Mouse (Mus musculus) CH12.LX (cell line): ENCODE results near the gene Tmem117. TPM values are rescaled to one million over a fixed set of nuclear protein-coding genes. Genes with fewer than 3 reads are reported as not detected.

Experiments
- DNase-seq: peaks from one replicate; pipeline ENCODE4 v3.0.0-alpha.2; 2013; ENCODE audit errors: extremely low read depth
- H3K27ac ChIP-seq: 2 replicates; pipeline ENCODE4 v1.5.1; 2012; ENCODE audit warnings: low read depth, mild to moderate bottlenecking, control low read depth, moderate library complexity; ENCODE audit not compliant: insufficient read depth
- H3K27me3 ChIP-seq: replicated peaks from 2 replicates; pipeline ENCODE3; 2012; ENCODE audit warnings: inconsistent platforms
- H3K36me3 ChIP-seq, 2 experiments: replicated peaks in 1 of 2; 2 replicates each; pipeline versions ENCODE3 to v1.6.1; 2012; ENCODE audit warnings: inconsistent platforms in 1 of 2, low read length in 1 of 2, mild to moderate bottlenecking in 1 of 2, mixed read lengths in 1 of 2, moderate library complexity in 1 of 2; ENCODE audit not compliant: control insufficient read depth in 1 of 2, insufficient read depth in 1 of 2
- H3K4me1 ChIP-seq, 2 experiments: 2 replicates each; pipeline ENCODE4 v1.6.1; 2012; ENCODE audit warnings: inconsistent platforms in 1 of 2, moderate library complexity in 1 of 2; ENCODE audit not compliant: insufficient read depth in 2 of 2, control insufficient read depth in 1 of 2
- H3K4me2 ChIP-seq: 2 replicates; pipeline ENCODE4 v1.6.1; 2012; ENCODE audit warnings: low read depth, mild to moderate bottlenecking, control low read depth; ENCODE audit not compliant: poor library complexity, insufficient read depth, severe bottlenecking
- H3K4me3 ChIP-seq, 3 experiments: fragments of 150-350 bp in 1 of 3; sonication (generic) in 1 of 3; replicated peaks in 1 of 3; 2 replicates each; pipeline versions ENCODE3 to v1.5.1; 2011 to 2012; ENCODE audit warnings: low read depth in 2 of 3, low read length in 2 of 3, mild to moderate bottlenecking in 2 of 3, moderate library complexity in 2 of 3, control low read depth in 1 of 3, improper control_type of control experiment in 1 of 3, inconsistent platforms in 1 of 3, mixed read lengths in 1 of 3; ENCODE audit not compliant: poor library complexity in 1 of 3
- H3K79me2 ChIP-seq: replicated peaks from 2 replicates; pipeline ENCODE4 v1.6.1; 2012; ENCODE audit warnings: mild to moderate bottlenecking, moderate library complexity; ENCODE audit not compliant: control insufficient read depth, poor library complexity, insufficient read depth, severe bottlenecking; ENCODE audit errors: extremely low read depth
- H3K9ac ChIP-seq: 2 replicates; pipeline ENCODE4 v1.6.1; 2012; ENCODE audit warnings: low read depth, mild to moderate bottlenecking, control low read depth, moderate library complexity; ENCODE audit not compliant: insufficient read depth
- H3K9me3 ChIP-seq: replicated peaks from 2 replicates; pipeline ENCODE3; 2012; ENCODE audit warnings: low read length, inconsistent platforms, mixed read lengths
- BHLHE40 ChIP-seq: IDR thresholded peaks from 2 replicates; pipeline ENCODE4 v1.6.1; 2011; ENCODE audit warnings: mild to moderate bottlenecking, low read depth, low read length, improper control_type of control experiment
- CTCF ChIP-seq, 2 experiments: IDR thresholded peaks in 1 of 2; conservative IDR thresholded peaks in 1 of 2; 2 replicates each; pipeline ENCODE4 v1.5.1; 2011 to 2012; ENCODE audit warnings: low read depth in 2 of 2, low read length in 2 of 2, improper control_type of control experiment in 1 of 2, inconsistent platforms in 1 of 2, mild to moderate bottlenecking in 1 of 2, moderate library complexity in 1 of 2
- EP300 ChIP-seq: IDR thresholded peaks from 2 replicates; pipeline ENCODE4 v1.6.1; 2011; ENCODE audit warnings: low read length, improper control_type of control experiment
- GABPA ChIP-seq: IDR thresholded peaks from 2 replicates; pipeline ENCODE4 v1.6.1; 2012; ENCODE audit warnings: low read depth, low read length, improper control_type of control experiment, inconsistent platforms; ENCODE audit not compliant: insufficient replicate concordance
- IRF4 ChIP-seq: IDR thresholded peaks from 2 replicates; pipeline ENCODE4 v1.6.1; 2014; ENCODE audit warnings: low read depth, mild to moderate bottlenecking, inconsistent platforms, low read length, improper control_type of control experiment
- MAZ ChIP-seq: IDR thresholded peaks from 2 replicates; pipeline ENCODE4 v1.6.1; 2012; ENCODE audit warnings: low read depth, mild to moderate bottlenecking, inconsistent platforms, low read length, improper control_type of control experiment, moderate library complexity
- NELFE ChIP-seq: IDR thresholded peaks from 2 replicates; pipeline ENCODE4 v1.6.1; 2011; ENCODE audit warnings: low read depth, low read length, improper control_type of control experiment
- POLR2AphosphoS2 ChIP-seq: IDR thresholded peaks from 2 replicates; pipeline ENCODE4 v1.6.1; 2011; ENCODE audit warnings: low read depth, low read length, improper control_type of control experiment
- TCF12 ChIP-seq: IDR thresholded peaks from 2 replicates; pipeline ENCODE4 v1.6.1; 2014; ENCODE audit warnings: low read depth, mild to moderate bottlenecking, inconsistent platforms, low read length, improper control_type of control experiment
- USF1 ChIP-seq: IDR thresholded peaks from 2 replicates; pipeline ENCODE4 v1.6.1; 2014; ENCODE audit warnings: low read depth, mild to moderate bottlenecking, inconsistent platforms, low read length, improper control_type of control experiment
- ZKSCAN1 ChIP-seq: IDR thresholded peaks from 2 replicates; pipeline ENCODE4 v1.6.1; 2012; ENCODE audit warnings: low read depth, inconsistent platforms, low read length, improper control_type of control experiment, borderline replicate concordance
- ZMIZ1 ChIP-seq: IDR thresholded peaks from 2 replicates; pipeline ENCODE4 v1.6.1; 2012; ENCODE audit warnings: low read depth, mild to moderate bottlenecking, inconsistent platforms, low read length, improper control_type of control experiment
- dilution Hi-C: fragments of 300-500 bp; cut with MboI; formaldehyde crosslinking; loops from 2 replicates; pipeline ENCODE4 v1.14.3; 2020; ENCODE audit warnings: low sequenced_read_pairs; ENCODE audit not compliant: extremely low pct_unique_long_range_greater_than_20kb, extremely low pct_ligation_motif_present
- in situ Hi-C: fragments of 300-500 bp; cut with MboI; formaldehyde crosslinking; loops from 3 replicates; pipeline ENCODE4 v1.14.3; 2019; ENCODE audit warnings: low sequenced_read_pairs, low pct_ligation_motif_present, low pct_unique_long_range_greater_than_20kb, mixed read lengths
- polyA plus RNA-seq: library from polyadenylated mRNA; unstranded; fragments of >175 nt; gene quantifications from 2 replicates; pipeline ENCODE4 v1.2.1, GENCODE M21; 2012; ENCODE audit warnings: low read depth; ENCODE audit not compliant: insufficient read length
- total RNA-seq, 2 experiments: library from RNA; depleted of rRNA; stranded (reverse); fragments of 300-350 nt in 1 of 2; fragments of >200 nt in 1 of 2; gene quantifications; 2 replicates each; pipeline ENCODE4 v1.2.3; 2012 to 2014

The Tmem117 gene
- total and polyA plus RNA-seq, 3 experiments: not detected

DNA sequence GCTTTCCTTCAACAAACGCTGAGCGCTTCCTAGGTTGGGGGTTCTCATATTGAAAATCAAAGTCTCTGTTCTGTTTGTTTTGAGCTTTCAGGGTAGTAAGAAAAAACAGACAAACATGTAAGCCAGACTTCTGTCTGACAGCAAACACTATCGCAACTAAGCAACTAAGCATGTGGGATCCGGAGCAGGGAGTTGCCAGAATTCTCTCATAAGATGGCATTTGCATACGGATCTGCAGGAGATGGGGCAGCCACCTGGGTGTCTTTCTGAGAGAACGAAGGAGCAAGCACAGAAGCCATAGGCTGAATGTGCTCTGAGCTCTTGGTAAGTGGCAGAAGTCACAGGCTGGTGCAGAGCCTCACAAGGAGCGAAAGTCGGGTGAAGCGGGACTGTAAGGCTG, 22.3 kb downstream of the Tmem117 start:
- Histone ChIP-seq H3K9me3 (no peaks in the 10 kb centered on the region), H3K36me3 (no peaks in the 10 kb centered on the region), H3K27ac (no peak overlapping the region), H3K27me3 (no peaks in the 10 kb centered on the region), H3K4me1 (peaks cover 0 to 4% of the 10 kb centered on the region in 2 experiments; a peak in 2 of 4 replicates), H3K4me3 (no peak overlapping the region), H3K4me2 (no peak overlapping the region), H3K79me2 (no peaks in the 10 kb centered on the region), H3K9ac (no peak overlapping the region)
- in situ Hi-C loops: loop anchor here (10.0 kb wide), 1 partner anchor 107 kb away; the partner anchor contains the start of genes Irak4 and Pus7l
- no peak for TF ChIP-seq POLR2AphosphoS2
- no peak for TF ChIP-seq CTCF (conservative IDR thresholded peaks at IDR 0.05 in 1 of 2, IDR thresholded peaks at IDR 0.05 in 1 of 2; ENCODE audit: low read depth in 2 of 2, low read length in 2 of 2)
- no peak for TF ChIP-seq GABPA
- no peak for TF ChIP-seq TCF12
- TF ChIP-seq ZMIZ1: no peak
- TF ChIP-seq ZKSCAN1: no peak
- TF ChIP-seq USF1: no peak
- TF ChIP-seq EP300: no peak
- no peak for TF ChIP-seq MAZ
- no peak for TF ChIP-seq BHLHE40
- TF ChIP-seq NELFE: no peak
- DNase-seq: no peak
- dilution Hi-C loops: no loop called here

GRCm38 (mm10) chr15:94651969-94652842, 23.2 kb downstream of the Tmem117 start:
- H3K9ac ChIP-seq: no peak overlapping the region
- no peaks in the 10 kb centered on the region for H3K27me3 ChIP-seq
- in situ Hi-C loops (loop anchor here (10.0 kb wide), 1 partner anchor 107 kb away; the partner anchor contains the start of genes Irak4 and Pus7l), dilution Hi-C loops (no loop called here)
- H3K27ac ChIP-seq: no peak overlapping the region
- H3K9me3 ChIP-seq: no peaks in the 10 kb centered on the region
- H3K36me3 ChIP-seq: no peaks in the 10 kb centered on the region
- H3K4me3 ChIP-seq: no peak overlapping the region
- H3K79me2 ChIP-seq: no peaks in the 10 kb centered on the region
- no peak overlapping the region for H3K4me2 ChIP-seq
- no peak for TF ChIP-seq CTCF (conservative IDR thresholded peaks at IDR 0.05 in 1 of 2, IDR thresholded peaks at IDR 0.05 in 1 of 2; ENCODE audit: low read depth in 2 of 2, low read length in 2 of 2)
- no peak for TF ChIP-seq IRF4
- no peak for DNase-seq
- H3K4me1 ChIP-seq: peaks cover 0 to 4% of the 10 kb centered on the region in 2 experiments; a peak in 2 of 4 replicates
